ENCODE assay signal across 7 mouse cellular contexts in genomic region chr4:117929391-117929881, GRCm38 (mm10). TPM values are rescaled to one million over a fixed set of nuclear protein-coding genes. Genes with fewer than 3 reads are reported as not detected.
DNase-seq lines count a peak whose midpoint lies in the region; ATAC-seq and TF ChIP-seq lines count a peak whose summit lies in the region.

Gene Artn, minus strand, starts transcription at chr4:117929763.

- peak within 1 kb of the TSS; percentile 69 for H3K27ac ChIP-seq in gastrocnemius, adult 2 months
- no peak within 1 kb of the TSS for H3K27ac ChIP-seq in kidney, embryonic 14.5 days (ENCODE audit: low read depth, low read length)

- H3K27me3 ChIP-seq in E14TG2a.4 (ENCODE audit: insufficient read depth, low read length): peaks cover 57% of the 10 kb centered on the region
- peaks cover 30% of the 10 kb centered on the region for H3K27me3 ChIP-seq in kidney, embryonic 14.5 days (ENCODE audit: control insufficient read depth, insufficient read depth, low read length)

- peaks cover 34% of the 10 kb centered on the region for H3K4me1 ChIP-seq in E14TG2a.4 (replicated peaks; ENCODE audit: low read depth, low read length)
- peaks cover 14% of the 10 kb centered on the region; the same call in 1 of the 2 replicates for H3K4me1 ChIP-seq in kidney, embryonic 14.5 days (ENCODE audit: control insufficient read depth, insufficient read depth, low read length)

- H3K4me3 ChIP-seq in E14TG2a.4 (replicated peaks; ENCODE audit: low read length): peak within 1 kb of the TSS; percentile 77
- H3K4me3 ChIP-seq in gastrocnemius, adult 2 months: peak within 1 kb of the TSS; percentile 69
- peak within 1 kb of the TSS; percentile 40 for H3K4me3 ChIP-seq in kidney, embryonic 14.5 days (ENCODE audit: low read length)

- H3K9me3 ChIP-seq in E14TG2a.4 (ENCODE audit: low read length): peaks cover 14% of the 10 kb centered on the region
- no peaks in the 10 kb centered on the region for H3K9me3 ChIP-seq in kidney, embryonic 14.5 days (ENCODE audit: control insufficient read depth, low read length)

- no peak for TF ChIP-seq CTCF in E14TG2a.4 (conservative IDR thresholded peaks at IDR 0.05; ENCODE audit: low read length)
- TF ChIP-seq CTCF in gastrocnemius, adult 2 months (IDR thresholded peaks at IDR 0.05): no peak

- H3K4me2 ChIP-seq in kidney, embryonic 14.5 days (replicated peaks; ENCODE audit: low read depth, low read length): peak within 1 kb of the TSS; percentile 75

- peaks cover 26% of the 10 kb centered on the region for H3K36me3 ChIP-seq in E14TG2a.4 (ENCODE audit: insufficient read depth, low read length)
- H3K36me3 ChIP-seq in kidney, embryonic 14.5 days (ENCODE audit: control insufficient read depth, insufficient read depth, low read length): no peaks in the 10 kb centered on the region

- peak; percentile 27 for DNase-seq in adrenal gland, postnatal 25 days
- peak; percentile 77 for DNase-seq in gastrocnemius, adult 2 months
- DNase-seq in lung, postnatal 10 days: peak; percentile 60
- DNase-seq in testis, postnatal 10 days (ENCODE audit: low spot score): peak; percentile 59
- DNase-seq in frontal cortex, postnatal 36 days (ENCODE audit: low spot score in 2 of 2): no peak

- peak within 1 kb of the TSS; percentile 38; the same call in 1 of the 2 replicates for H3K9ac ChIP-seq in kidney, embryonic 14.5 days (ENCODE audit: low read depth, low read length)

- intact Hi-C loops in gastrocnemius, adult 2 months (cut with DNase I): loop anchor here (5.0 to 10.0 kb wide), 2 partner anchors 63 to 365 kb away; partner anchors contain the start of gene Ptprf

- WGBS in kidney, embryonic 14.5 days: under 1% methylated on average over 33 of the region's 33 CpGs

- ATAC-seq in kidney, embryonic 14.5 days (ENCODE audit: low FRiP score, low TSS enrichment): peak; percentile 78

RNA-seq across cellular contexts. Expression of gene Artn, which starts in this region (rescaled TPM):
- total RNA-seq in adrenal gland, postnatal 25 days (2021): 0.33 TPM in 1 of 2 replicates, not detected in the other
- total RNA-seq in gastrocnemius, adult 2 months (2021): under 1 TPM; 0.25 to 0.46 TPM
- polyA plus RNA-seq in kidney, embryonic 14.5 days (2014; fragmentation: Nextera tagmentation; extraction: Ambion mirVana): 2.7 and 3.0 TPM in 2 replicates

Comparison
In these comparisons a context has a peak if more than half of its experiments do, and no peak if none do; other contexts are left out.
1. Peak in DNase-seq in adrenal gland, postnatal 25 days; RNA of the gene not detected or under 1 TPM.
2. Peak in DNase-seq, H3K4me3 ChIP-seq and H3K27ac ChIP-seq in gastrocnemius, adult 2 months; RNA of the gene not detected or under 1 TPM.
3. DNase-seq: peak in lung, postnatal 10 days (single experiment) and testis, postnatal 10 days (single experiment); none in frontal cortex, postnatal 36 days (0 of 2).
4. Peak in every context shown above with its lines, with median percentiles within 50 percentile points of each other: H3K4me3 ChIP-seq.